Mouse (Mus musculus): ENCODE measurements around the gene Apoe. TPM values are rescaled to one million over a fixed set of nuclear protein-coding genes. Genes with fewer than 3 reads are reported as not detected.
A peak's percentile ranks its signal among the peaks of the same experiment; 100 is the strongest.

Gene Apoe
- polyA plus RNA-seq, 1 experiment: 3,227 TPM

DNA sequence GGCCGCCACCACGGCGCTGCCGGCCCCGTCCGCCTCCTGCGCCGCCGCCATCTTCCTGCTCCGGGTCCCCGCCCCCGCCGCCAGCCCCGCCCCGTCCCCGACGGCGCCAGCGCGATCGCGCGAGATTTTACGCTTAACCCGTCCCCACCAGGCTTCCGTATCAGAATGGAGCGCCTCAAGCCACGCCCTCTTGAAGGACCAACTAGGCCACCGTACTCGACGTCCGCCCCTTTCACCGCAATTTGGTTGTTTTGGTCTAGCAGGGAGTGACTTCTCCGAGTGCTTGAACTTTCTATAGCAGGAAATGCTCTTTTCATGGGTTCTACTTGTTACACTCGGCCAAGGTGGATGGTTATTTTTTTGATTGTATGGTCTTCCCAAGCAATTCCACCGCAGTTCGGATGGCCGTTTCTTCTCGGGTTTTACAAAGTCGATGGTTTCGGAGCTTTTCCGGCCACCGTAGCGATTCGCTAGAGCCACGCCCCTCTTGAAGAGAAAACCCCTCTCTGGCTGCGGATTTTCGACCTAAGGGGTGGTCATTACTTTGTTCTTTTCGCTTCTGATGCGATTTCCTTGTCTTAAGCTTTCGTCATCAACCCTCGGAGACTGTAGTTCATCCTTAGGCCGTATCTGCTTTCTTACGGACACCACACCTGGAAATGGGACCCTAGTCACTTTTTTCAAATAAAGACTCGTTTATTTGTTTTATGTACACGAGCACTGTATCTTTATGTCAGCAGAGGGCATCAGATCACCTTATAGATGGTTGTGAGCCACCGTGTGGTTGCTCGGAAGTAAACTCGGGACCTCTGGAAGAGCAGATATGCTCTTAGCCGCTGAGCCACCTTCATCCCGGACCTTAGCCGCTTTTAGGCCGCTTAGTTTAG is 33.8 kb downstream of the Apoe start, which contains the start of gene Clptm1:
Gene Clptm1 (minus strand): TSS at position 79 of the 887 bp plus-strand sequence.
- DNase-seq (ENCODE audit: low read depth): peak; percentile 81

DNA sequence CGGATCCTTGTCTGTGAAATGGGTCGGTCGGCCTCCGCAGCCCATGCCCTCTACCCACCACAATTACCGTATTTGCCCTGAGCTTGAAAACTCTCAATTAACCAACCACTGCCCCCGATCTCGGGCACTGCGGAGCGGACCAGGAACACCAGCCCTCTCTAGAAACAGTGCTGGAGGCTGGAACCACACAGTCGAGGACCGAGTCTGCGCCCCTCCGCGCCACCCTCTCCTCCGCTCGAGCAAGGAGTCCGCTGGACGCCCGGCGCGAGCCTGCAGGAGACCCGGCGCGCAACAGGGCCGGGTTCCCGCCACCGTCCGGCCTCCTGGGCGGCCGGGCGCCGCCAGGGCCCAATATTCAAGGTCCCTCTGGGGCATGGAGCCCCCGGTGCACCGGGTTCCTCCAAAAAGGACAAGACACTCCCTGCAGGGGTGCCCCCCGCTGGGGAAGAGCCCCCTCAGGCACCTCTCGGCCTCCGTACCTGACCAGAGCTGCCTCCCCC is 34.5 kb downstream of the Apoe start:
- no peak for DNase-seq (ENCODE audit: low read depth)

DNA sequence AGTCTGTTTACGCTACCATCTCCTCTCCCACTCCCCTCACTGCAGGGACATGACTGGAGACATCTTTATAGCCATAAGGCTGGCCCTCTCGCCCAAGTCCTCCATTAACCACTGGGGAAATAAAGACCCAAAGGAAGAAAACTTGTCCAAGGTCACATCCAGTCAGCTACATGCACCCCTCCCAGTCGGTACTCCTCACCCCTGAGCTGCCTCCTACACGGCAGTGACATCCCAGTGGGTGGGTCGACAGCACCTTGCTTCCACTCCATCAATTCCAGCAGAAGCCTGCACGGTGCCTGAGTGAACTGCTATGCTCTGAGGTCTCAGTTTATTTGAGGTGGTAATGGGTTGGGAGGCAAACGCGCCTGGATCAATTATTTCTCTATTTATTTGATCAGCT is 35.0 kb downstream of the Apoe start:
- no peak for DNase-seq (ENCODE audit: low read depth)

DNA sequence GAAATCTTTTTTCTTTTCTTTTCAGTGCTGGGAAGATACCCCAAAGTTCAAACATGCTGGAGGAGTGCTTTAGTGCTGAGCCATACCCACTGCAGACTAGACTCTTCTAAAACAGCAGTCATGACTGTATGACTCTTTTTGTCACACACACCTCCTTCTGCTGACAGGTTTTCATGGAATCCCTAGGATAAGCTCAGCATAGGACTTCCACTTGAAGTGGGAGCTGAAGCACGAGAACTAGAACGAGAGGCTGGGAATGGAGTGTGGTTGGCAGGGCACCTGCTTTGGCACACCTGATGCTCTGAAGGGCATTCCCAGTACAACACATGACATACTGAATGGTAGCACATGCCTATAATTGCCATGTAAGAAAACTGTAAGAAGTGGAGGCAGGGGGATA is 46.4 kb downstream of the Apoe start:
- no peak for DNase-seq (ENCODE audit: low read depth)

DNA sequence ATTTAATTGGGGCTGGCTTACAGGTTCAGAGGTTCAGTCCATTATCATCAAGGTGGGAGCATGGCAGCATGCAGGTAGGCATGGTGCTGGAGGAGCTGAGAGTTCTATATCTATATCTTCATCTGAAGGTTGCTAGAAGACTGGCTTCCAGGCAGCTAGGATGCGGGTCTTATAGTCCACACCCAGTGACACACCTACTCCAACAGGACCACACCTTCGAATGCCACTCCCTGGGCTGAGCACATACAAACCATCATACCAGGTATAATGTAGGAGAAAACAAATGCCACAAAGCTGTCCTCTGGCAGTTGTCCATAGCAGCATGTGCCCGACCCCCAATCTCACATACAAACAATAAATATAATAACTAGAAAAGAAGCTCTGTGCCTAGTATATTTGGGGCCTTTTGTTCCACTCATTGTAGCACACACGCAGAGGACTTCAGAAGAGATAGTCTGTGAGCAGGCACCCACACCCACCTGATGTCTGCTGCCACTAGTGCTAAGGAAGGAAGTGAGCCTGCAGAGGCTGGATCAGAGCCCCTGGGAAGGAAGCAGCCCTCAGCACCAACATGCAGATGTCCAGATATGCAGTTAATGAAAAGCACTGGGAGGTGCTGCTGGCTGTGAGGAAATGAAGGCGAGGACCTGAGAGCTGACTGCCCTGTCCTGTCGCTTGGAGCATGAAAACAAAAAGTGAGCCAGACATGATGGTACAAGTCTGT is 47.8 kb downstream of the Apoe start:
- no peak for DNase-seq (ENCODE audit: low read depth)

Other genes with a start within 250 kb of the Apoe start
- gene Mark4, start 240.4 kb downstream of the Apoe start, polyA plus RNA-seq (2012; rRNA removed): 12.1 and 12.3 TPM in 2 replicates
- 5.1 and 5.3 TPM in 2 replicates for gene Exoc3l2, start 235.9 kb downstream of the Apoe start, polyA plus RNA-seq (2012; rRNA removed)
- gene Bloc1s3, start 190.8 kb downstream of the Apoe start, polyA plus RNA-seq (2012; rRNA removed): 10.9 TPM in 2 replicates
- gene Trappc6a, start 190.8 kb downstream of the Apoe start, polyA plus RNA-seq (2012; rRNA removed): 114 and 128 TPM in 2 replicates
- 0.35 and 0.56 TPM in 2 replicates for gene Nkpd1, start 181.3 kb downstream of the Apoe start, polyA plus RNA-seq (2012; rRNA removed)
- 104 and 109 TPM in 2 replicates for gene Ppp1r37, start 136.1 kb downstream of the Apoe start, polyA plus RNA-seq (2012; rRNA removed)
- gene Zfp296, start 121.9 kb downstream of the Apoe start, polyA plus RNA-seq (2012; rRNA removed): 2.0 and 2.7 TPM in 2 replicates
- gene Gemin7, start 121.6 kb downstream of the Apoe start, polyA plus RNA-seq (2012; rRNA removed): 70.7 and 100 TPM in 2 replicates
- 56.3 and 60.1 TPM in 2 replicates for gene Clasrp, start 94.7 kb downstream of the Apoe start, polyA plus RNA-seq (2012; rRNA removed)
- 21.9 and 23.9 TPM in 2 replicates for gene Relb, start 69.8 kb downstream of the Apoe start, polyA plus RNA-seq (2012; rRNA removed)
- 152 and 174 TPM in 2 replicates for gene Clptm1, start 34.2 kb downstream of the Apoe start, polyA plus RNA-seq (2012; rRNA removed)
- gene Apoc2, start 21.2 kb downstream of the Apoe start, polyA plus RNA-seq (2012; rRNA removed): 2.1 and 4.1 TPM in 2 replicates
- not detected in 2 replicates for gene Gm44805, start 17.8 kb downstream of the Apoe start, polyA plus RNA-seq (2012; rRNA removed)
- gene Apoc4, start 17.7 kb downstream of the Apoe start, polyA plus RNA-seq (2012; rRNA removed): 8.7 and 13.2 TPM in 2 replicates
- 90.2 and 97.7 TPM in 2 replicates for gene Apoc1, start 6.5 kb downstream of the Apoe start, polyA plus RNA-seq (2012; rRNA removed)
- 71.5 and 78.9 TPM in 2 replicates for gene Tomm40, start 16.2 kb upstream of the Apoe start, polyA plus RNA-seq (2012; rRNA removed)
- gene Nectin2, start 51.3 kb upstream of the Apoe start, polyA plus RNA-seq (2012; rRNA removed): 47.6 and 48.5 TPM in 2 replicates
- gene Bcam, start 71.8 kb upstream of the Apoe start, polyA plus RNA-seq (2012; rRNA removed): 133 and 134 TPM in 2 replicates
- gene Cblc, start 97.6 kb upstream of the Apoe start, polyA plus RNA-seq (2012; rRNA removed): 21.4 and 22.9 TPM in 2 replicates
- 10.5 and 11.8 TPM in 2 replicates for gene Bcl3, start 123.6 kb upstream of the Apoe start, polyA plus RNA-seq (2012; rRNA removed)
- 0.11 TPM in 1 of 2 replicates, not detected in the other for gene Gm19345, start 152.8 kb upstream of the Apoe start, polyA plus RNA-seq (2012; rRNA removed)
- gene Ceacam16, start 162.1 kb upstream of the Apoe start, polyA plus RNA-seq (2012; rRNA removed): 0.22 and 0.57 TPM in 2 replicates
- 0.16 and 1.8 TPM in 2 replicates for gene Ceacam19, start 188.8 kb upstream of the Apoe start, polyA plus RNA-seq (2012; rRNA removed)
- gene Pvr, start 222.0 kb upstream of the Apoe start, polyA plus RNA-seq (2012; rRNA removed): 17.0 and 21.0 TPM in 2 replicates

Measured in gonadal fat pad, adult 2 months (tissue).